Mouse (Mus musculus) E14TG2a.4 (cell line): Measurements from ENCODE around the gene Dnlz.

ENCODE experiments used
- CTCF ChIP-seq: conservative IDR thresholded peaks from 2 replicates; pipeline ENCODE4 v1.5.1; 2014; ENCODE audit warnings: low read length
- NANOG ChIP-seq: IDR thresholded peaks from 2 replicates; pipeline ENCODE4 v1.6.1; 2014; ENCODE audit warnings: borderline replicate concordance, low read length, mixed read lengths
- POU5F1 ChIP-seq: IDR thresholded peaks from 2 replicates; pipeline ENCODE4 v1.6.1; 2014; ENCODE audit warnings: low read length, borderline replicate concordance

DNA sequence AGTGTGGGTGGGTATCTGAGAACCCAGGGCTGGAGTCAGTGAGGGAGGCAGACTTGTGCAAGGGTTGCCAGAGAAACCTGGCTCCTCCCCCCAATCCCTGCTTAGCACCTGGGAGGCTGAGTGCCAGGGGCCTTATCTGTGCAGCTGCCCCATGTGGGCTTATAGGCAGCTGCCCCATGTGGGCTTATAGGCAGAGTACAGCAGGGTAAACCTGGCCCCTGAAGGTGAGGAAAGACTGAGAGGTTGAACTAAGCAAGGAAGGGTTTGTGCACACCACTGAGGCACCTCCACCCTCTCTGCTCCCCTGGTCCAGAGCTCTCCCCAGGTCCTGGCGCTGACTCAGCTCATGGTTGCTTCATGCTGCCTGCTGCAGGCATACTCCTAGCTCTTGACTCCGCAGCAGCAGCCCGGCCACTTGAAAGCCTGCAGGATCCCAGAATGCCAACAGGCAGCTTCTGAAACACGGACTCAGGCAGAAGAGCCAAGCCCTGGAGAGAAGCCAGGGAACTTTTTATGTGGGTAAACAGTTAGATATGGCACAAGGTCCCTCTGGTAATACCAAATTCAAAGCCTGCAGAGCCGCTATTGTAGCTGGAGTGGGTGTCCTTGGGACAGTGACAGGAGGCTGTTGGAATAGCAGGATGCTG, 51.6 kb downstream of the Dnlz start:
- TF ChIP-seq CTCF (no peak), NANOG (no peak), POU5F1 (no peak)
